Mouse (Mus musculus) heart, adult 11 months (tissue): ENCODE data around the gene Cks2.

Experiments
- DNase-seq: peaks from one replicate; pipeline ENCODE4 v3.0.0; 2022

Cks2 gene

GRCm38 (mm10) chr13:51644829-51645789 lies at the start of gene Cks2:
Cks2 (plus strand) TSS chr13:51645232.
- peak; percentile 100 for DNase-seq

DNA sequence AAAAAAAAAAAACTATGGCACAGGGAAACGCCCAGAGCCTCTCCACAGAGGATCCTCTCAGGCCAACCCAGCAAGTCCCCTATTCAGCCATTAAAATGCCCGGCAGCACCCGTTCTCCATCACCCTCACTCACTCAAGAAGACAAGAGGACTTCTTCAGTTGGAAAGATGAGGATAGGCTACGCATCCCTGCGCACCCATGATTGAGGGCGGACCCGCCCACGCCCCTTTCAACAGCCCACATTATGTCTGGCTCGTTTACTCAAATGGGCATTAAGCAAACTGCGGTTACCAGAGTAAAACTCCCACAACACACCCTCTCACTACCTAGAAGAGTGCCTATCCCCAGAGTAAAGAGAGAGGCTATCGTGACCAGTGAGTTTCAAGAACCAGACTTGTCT lies 49.6 kb upstream of the Cks2 start:
- DNase-seq: no peak

DNA sequence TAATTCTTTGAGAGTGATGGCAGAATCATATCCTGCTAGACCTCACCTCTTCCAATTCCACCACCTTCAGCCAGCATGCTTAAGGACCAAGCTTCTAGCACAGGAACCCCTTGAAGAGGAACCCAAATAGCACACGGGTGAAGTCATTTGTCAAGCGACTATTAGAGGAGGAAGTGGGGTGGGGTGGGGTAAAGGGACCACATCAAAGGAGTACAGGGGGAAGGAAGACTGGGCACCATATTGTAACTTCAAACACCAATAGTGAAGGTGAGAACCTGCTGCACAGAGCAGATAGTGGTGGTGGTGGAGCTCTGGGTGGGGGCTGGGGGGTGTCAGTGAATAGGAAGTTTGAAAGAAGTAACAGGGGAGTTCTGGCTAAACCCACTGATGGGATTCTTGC lies 47.0 kb upstream of the Cks2 start:
- DNase-seq: no peak

- no peak for DNase-seq
Measured at GRCm38 (mm10) chr13:51600169-51600568, 44.9 kb upstream of the Cks2 start.

- DNase-seq: no peak
Measured at GRCm38 (mm10) chr13:51602764-51603163, 42.3 kb upstream of the Cks2 start.

GRCm38 (mm10) chr13:51603221-51603893 lies 41.7 kb upstream of the Cks2 start:
- DNase-seq: no peak

DNA sequence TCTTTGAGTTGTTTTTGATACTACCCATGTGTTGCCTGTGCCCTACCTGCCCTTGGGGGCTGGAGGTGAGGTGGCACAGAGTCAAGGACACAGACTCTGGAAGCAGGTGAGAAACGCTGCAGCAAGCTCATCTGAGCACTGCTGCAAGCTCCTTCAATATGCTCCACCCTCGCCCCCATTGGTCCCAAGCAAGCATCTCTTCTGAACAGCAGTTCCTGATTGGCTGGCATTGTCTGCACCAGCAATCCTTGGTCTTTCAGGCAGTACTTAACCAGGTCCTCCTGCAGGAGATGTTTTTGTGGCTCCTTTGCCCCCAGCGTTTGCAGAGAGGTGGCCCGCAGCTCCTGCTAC lies 41.2 kb upstream of the Cks2 start:
- no peak for DNase-seq

DNA sequence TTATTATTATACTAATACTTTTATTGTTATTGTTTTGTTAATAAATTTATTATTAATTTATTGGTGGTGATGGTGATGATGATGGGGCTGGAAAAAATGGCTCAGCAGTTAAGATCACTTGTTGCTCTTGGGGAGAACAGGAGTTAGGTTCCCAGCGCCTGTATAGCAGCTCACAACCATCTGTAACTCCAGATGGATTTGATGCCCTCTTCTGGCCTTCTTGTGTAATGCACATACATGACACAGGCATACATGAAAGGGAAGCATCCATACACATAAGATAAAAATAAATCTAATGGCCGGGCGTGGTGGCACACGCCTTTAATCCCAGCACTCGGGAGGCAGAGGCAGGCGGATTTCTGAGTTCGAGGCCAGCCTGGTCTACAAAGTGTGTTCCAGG lies 35.8 kb upstream of the Cks2 start:
- DNase-seq: no peak

DNA sequence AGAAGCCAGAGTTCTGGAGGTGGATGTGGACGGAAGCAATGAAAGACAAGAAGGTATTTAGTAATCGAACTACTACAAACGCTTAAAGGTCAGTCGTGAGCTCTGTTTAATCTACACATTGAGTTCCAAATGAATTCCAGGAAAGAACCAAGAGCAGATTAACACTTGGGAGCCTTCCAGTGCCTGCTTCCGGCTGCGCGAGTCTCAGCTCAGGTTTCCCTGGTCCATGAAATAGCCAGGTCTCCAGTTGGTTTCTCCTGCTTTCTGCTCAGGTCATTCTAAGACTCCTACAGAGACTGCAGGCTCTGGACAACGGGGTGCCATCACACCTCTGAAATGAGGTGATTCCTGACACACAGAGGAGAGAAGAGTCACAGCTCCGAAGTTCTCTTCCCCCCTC lies 34.0 kb upstream of the Cks2 start:
- no peak for DNase-seq

GRCm38 (mm10) chr13:51611500-51611899 lies 33.5 kb upstream of the Cks2 start:
- DNase-seq: no peak

- peak; percentile 87 for DNase-seq
Measured at GRCm38 (mm10) chr13:51615815-51616214, 29.2 kb upstream of the Cks2 start.

DNA sequence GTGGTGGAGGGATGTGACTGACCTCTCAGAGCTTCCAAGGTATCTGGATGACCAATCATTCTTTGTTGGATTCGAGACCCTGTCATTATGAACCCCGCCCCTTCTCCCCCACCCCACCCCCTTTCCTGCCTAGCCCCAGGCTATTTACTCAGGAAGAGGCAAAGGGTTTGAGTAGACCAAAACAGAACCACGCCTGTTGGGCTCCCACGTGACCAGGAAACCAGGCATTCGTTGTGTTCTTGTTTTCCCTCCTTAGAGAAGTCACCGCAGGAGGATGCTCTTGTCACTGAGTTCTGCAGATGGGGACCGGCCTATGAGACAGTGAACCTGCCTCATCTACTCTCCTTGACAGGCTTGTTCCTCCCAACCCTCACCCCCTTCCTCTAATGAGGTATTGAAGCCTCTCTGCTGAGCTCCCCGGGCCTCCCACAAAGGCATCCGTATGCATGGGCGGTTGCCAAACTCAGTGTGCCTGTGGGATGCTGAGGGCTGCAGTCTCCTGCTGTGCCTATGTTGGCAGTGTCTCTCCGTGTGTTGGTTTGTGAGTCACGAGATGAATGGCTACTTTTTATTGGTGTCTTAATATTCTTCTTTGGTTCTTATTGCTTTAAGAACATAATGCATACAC lies 28.5 kb upstream of the Cks2 start:
- DNase-seq: peak; percentile 71

- DNase-seq: no peak
Measured at GRCm38 (mm10) chr13:51617306-51617705, 27.7 kb upstream of the Cks2 start.

DNA sequence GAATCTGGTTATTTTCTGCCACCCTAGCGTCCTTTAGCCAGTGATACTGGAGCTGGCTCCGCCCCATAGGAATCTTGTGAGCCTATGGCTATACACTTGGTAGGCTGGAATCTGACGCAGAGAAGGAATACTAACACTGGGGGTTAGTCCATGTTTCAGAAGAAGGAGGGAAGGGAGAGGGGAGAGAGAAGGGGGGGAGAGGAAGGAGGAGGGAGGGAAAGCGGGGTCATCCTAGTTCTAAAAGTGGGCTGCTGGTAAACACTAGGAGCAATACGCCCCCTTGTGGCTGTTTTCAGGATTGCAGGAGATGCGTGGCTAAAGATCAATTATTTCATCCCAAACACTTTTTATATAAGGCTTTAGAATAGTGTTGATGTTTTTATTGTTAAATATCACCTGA lies 27.2 kb upstream of the Cks2 start:
- peak; percentile 83 for DNase-seq

- DNase-seq: no peak
Measured at GRCm38 (mm10) chr13:51618602-51619001, 26.4 kb upstream of the Cks2 start.

GRCm38 (mm10) chr13:51622626-51623025 lies 22.4 kb upstream of the Cks2 start:
- no peak for DNase-seq

DNA sequence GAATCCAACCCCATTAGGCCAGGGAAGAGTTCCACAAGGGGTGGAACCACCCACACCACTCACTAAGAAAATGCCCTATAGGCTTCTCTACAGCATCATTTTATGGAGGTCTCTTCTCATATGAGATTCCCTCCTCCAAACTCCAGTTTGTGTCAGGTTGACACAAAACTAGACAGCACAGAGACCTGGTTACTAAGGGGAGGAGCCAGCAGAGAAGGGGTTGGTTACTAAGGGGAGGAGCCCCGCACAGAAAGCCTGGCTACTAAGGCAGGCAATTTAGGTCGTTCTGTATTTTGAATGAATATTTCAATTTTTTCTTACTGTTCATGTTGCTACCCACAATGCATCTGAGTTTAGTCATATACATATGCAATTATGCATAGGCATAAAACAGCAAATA lies 21.4 kb upstream of the Cks2 start:
- peak; percentile 58 for DNase-seq

DNA sequence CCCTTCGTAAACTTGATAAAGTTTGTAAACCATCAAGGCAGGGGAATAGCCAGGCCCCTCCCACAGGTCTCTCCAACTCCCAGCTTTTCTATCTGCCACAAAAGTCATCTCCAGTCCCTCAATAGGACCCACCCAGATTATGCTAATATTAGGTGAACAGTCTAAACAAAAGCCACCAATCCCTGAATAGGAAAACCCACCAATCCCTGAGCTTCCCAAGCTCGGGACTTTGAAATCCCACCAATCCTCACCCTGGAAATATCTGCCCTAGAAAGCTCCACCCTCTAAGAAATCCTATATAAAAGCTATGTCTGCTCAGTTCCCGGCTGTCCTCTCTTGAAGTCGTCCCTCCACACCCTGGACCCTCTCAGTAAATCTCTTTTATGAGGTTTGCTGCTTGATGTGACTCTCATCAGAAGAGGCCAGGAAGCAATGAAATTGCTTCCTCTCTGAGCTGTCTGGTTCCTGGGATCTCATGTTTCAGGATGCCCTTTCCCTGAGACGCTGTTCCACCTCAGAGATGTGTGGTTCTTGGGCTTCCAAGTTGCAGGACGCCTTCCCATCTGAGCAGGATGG lies 16.7 kb upstream of the Cks2 start:
- no peak for DNase-seq

DNA sequence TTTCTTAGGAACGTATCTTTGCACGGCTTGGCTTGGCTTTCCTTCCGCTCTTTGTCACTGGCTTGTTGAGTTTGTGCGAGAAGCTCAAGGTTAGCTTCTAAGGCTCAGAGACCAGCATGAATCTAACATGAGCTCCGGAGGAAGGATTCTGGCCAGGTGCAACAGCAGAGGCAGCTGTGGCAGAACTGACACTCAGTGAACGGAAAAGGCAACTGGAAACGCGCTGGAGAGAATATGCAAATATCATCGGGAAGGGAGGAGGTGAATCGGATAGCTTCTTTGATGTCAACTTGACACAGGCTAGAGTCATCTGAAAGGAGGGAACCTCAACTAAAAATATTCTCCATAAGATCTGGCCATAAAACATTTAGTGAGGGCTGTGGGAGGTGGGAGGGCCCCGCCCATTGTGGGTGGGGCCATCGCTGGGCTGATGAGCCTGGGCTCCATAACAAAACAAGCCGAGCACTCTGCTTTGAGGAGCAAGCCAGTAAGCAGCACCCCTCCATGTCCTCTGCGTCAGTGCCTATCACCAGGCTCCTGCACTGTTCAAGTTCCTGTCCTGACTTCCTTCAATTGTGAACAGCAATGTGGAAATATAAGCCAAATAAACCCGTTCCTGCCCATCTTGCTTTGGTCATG lies 13.6 kb upstream of the Cks2 start:
- DNase-seq: no peak

DNA sequence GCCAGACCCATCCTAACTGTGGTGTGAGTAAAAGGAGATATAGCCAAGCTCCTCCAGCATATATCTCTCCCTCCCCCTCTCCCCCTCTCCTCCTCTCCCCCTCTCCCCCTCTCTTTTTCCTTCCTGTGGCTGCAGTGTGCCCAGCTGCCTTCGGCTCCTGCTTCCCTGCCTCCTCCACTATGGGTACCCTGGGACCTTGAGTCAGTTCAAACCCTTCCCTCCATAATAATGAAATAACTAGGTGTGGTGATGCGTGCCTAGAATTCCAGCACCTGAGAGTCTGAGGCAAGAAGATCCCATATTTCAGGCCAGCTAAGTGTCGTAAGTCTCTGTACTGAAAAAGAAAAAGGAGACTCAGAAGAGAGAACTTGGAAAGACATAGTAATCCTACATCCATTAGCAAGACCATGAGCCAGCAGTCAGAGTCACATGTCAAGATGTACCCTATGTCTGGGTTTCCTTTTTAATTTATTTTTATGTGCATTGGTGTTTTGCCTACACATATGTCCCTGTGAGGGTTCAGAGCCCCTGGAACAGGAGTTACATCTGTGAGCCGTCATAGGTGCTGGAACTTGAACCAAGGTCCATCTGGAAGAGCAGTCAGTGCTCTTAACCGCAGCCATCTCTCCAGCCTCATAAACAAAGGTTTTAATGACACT lies 12.3 kb upstream of the Cks2 start:
- DNase-seq: no peak

GRCm38 (mm10) chr13:51635384-51635783 lies 9.6 kb upstream of the Cks2 start:
- DNase-seq: peak; percentile 73

- DNase-seq: peak; percentile 34
Measured at GRCm38 (mm10) chr13:51638958-51639357, 6.1 kb upstream of the Cks2 start.
